Mouse (Mus musculus): ENCODE measurements around the gene Trim14. TPM values are rescaled to one million over a fixed set of nuclear protein-coding genes. Genes with fewer than 3 reads are reported as not detected.

Gene Trim14
- 76.8 TPM for total RNA-seq (2023)

GRCm38 (mm10) chr4:46535840-46536361 lies at the start of gene Trim14:
Trim14 (minus strand) TSS chr4:46536141.

GRCm38 (mm10) chr4:46489028-46489925 lies 46.7 kb downstream of the Trim14 start, which contains the start of gene Nans:
Nans (plus strand) TSS chr4:46489248.

GRCm38 (mm10) chr4:46450519-46451131 lies 85.3 kb downstream of the Trim14 start, which contains the start of gene Anp32b:
Anp32b (plus strand) TSS chr4:46450902.

Other genes with a start within 250 kb of the Trim14 start
- gene Foxe1, start 192.5 kb downstream of the Trim14 start, total RNA-seq (2023), result not detected
- gene Trmo, start 146.7 kb downstream of the Trim14 start, total RNA-seq (2023), result 24.7 TPM
- 0.64 TPM for gene Hemgn, start 122.6 kb downstream of the Trim14 start, total RNA-seq (2023)
- gene Anp32b, start 85.2 kb downstream of the Trim14 start, total RNA-seq (2023), result 168 TPM
- 44.7 TPM for gene Nans, start 46.9 kb downstream of the Trim14 start, total RNA-seq (2023)
- 25.3 TPM for gene Coro2a, start 66.1 kb upstream of the Trim14 start, total RNA-seq (2023)
- 0.80 TPM for gene Tbc1d2, start 114.1 kb upstream of the Trim14 start, total RNA-seq (2023)